Mouse (Mus musculus): ENCODE results near the gene Thy1. TPM values are rescaled to one million over a fixed set of nuclear protein-coding genes. Genes with fewer than 3 reads are reported as not detected.

Thy1 gene
- polyA plus RNA-seq (2012; rRNA removed) = 11.6 and 13.1 TPM in 2 replicates

GRCm38 (mm10) chr9:44042836-44043707 is at the start of gene Thy1:
Gene Thy1 (plus strand): TSS chr9:44043384.
- TF ChIP-seq POLR2A (IDR thresholded peaks at IDR 0.05; ENCODE audit: borderline replicate concordance, extremely low read depth, insufficient read depth, insufficient read length, poor library complexity, severe bottlenecking) (no peak), CTCF (IDR thresholded peaks at IDR 0.05; ENCODE audit: borderline replicate concordance, extremely low read depth, insufficient read depth, insufficient read length) (no peak)
- peak; percentile 90 for DNase-seq (ENCODE audit: low read depth)

GRCm38 (mm10) chr9:43997681-43998080 is 45.5 kb upstream of the Thy1 start:
- TF ChIP-seq CTCF (IDR thresholded peaks at IDR 0.05; ENCODE audit: borderline replicate concordance, extremely low read depth, insufficient read depth, insufficient read length) (no peak), POLR2A (IDR thresholded peaks at IDR 0.05; ENCODE audit: borderline replicate concordance, extremely low read depth, insufficient read depth, insufficient read length, poor library complexity, severe bottlenecking) (no peak)
- peak; percentile 44 for DNase-seq (ENCODE audit: low read depth)

- TF ChIP-seq CTCF (IDR thresholded peaks at IDR 0.05; ENCODE audit: borderline replicate concordance, extremely low read depth, insufficient read depth, insufficient read length) (no peak), POLR2A (IDR thresholded peaks at IDR 0.05; ENCODE audit: borderline replicate concordance, extremely low read depth, insufficient read depth, insufficient read length, poor library complexity, severe bottlenecking) (no peak)
- DNase-seq (ENCODE audit: low read depth) = no peak
Measured at GRCm38 (mm10) chr9:43998851-43999250, 44.3 kb upstream of the Thy1 start.

- peak; percentile 61 for DNase-seq (ENCODE audit: low read depth)
Measured at GRCm38 (mm10) chr9:44004362-44004761, 38.8 kb upstream of the Thy1 start.

GRCm38 (mm10) chr9:44005305-44005704 is 37.9 kb upstream of the Thy1 start:
- DNase-seq (ENCODE audit: low read depth) = no peak
- no peak for TF ChIP-seq CTCF (IDR thresholded peaks at IDR 0.05; ENCODE audit: borderline replicate concordance, extremely low read depth, insufficient read depth, insufficient read length)
- no peak for TF ChIP-seq POLR2A (IDR thresholded peaks at IDR 0.05; ENCODE audit: borderline replicate concordance, extremely low read depth, insufficient read depth, insufficient read length, poor library complexity, severe bottlenecking)

More at GRCm38 (mm10) chr9:44004362-44004761, 38.8 kb upstream of the Thy1 start:
- no peak for TF ChIP-seq POLR2A (IDR thresholded peaks at IDR 0.05; ENCODE audit: borderline replicate concordance, extremely low read depth, insufficient read depth, insufficient read length, poor library complexity, severe bottlenecking)

- TF ChIP-seq POLR2A (IDR thresholded peaks at IDR 0.05; ENCODE audit: borderline replicate concordance, extremely low read depth, insufficient read depth, insufficient read length, poor library complexity, severe bottlenecking) = no peak
- TF ChIP-seq CTCF (IDR thresholded peaks at IDR 0.05; ENCODE audit: borderline replicate concordance, extremely low read depth, insufficient read depth, insufficient read length) = no peak
- no peak for DNase-seq (ENCODE audit: low read depth)
Measured at GRCm38 (mm10) chr9:44007323-44007722, 35.9 kb upstream of the Thy1 start.

- TF ChIP-seq POLR2A (IDR thresholded peaks at IDR 0.05; ENCODE audit: borderline replicate concordance, extremely low read depth, insufficient read depth, insufficient read length, poor library complexity, severe bottlenecking) (no peak), CTCF (IDR thresholded peaks at IDR 0.05; ENCODE audit: borderline replicate concordance, extremely low read depth, insufficient read depth, insufficient read length) (no peak)
- peak; percentile 23 for DNase-seq (ENCODE audit: low read depth)
Measured at GRCm38 (mm10) chr9:44007991-44008390, 35.2 kb upstream of the Thy1 start.

- no peak for DNase-seq (ENCODE audit: low read depth)
- TF ChIP-seq POLR2A (IDR thresholded peaks at IDR 0.05; ENCODE audit: borderline replicate concordance, extremely low read depth, insufficient read depth, insufficient read length, poor library complexity, severe bottlenecking) (no peak), CTCF (IDR thresholded peaks at IDR 0.05; ENCODE audit: borderline replicate concordance, extremely low read depth, insufficient read depth, insufficient read length) (no peak)
Measured at GRCm38 (mm10) chr9:44010900-44011299, 32.3 kb upstream of the Thy1 start.

GRCm38 (mm10) chr9:44011668-44012067 is 31.5 kb upstream of the Thy1 start:
- TF ChIP-seq CTCF (IDR thresholded peaks at IDR 0.05; ENCODE audit: borderline replicate concordance, extremely low read depth, insufficient read depth, insufficient read length) = no peak
- no peak for TF ChIP-seq POLR2A (IDR thresholded peaks at IDR 0.05; ENCODE audit: borderline replicate concordance, extremely low read depth, insufficient read depth, insufficient read length, poor library complexity, severe bottlenecking)
- DNase-seq (ENCODE audit: low read depth) = no peak

GRCm38 (mm10) chr9:44012164-44012563 is 31.0 kb upstream of the Thy1 start:
- TF ChIP-seq POLR2A (IDR thresholded peaks at IDR 0.05; ENCODE audit: borderline replicate concordance, extremely low read depth, insufficient read depth, insufficient read length, poor library complexity, severe bottlenecking) = no peak
- TF ChIP-seq CTCF (IDR thresholded peaks at IDR 0.05; ENCODE audit: borderline replicate concordance, extremely low read depth, insufficient read depth, insufficient read length) = no peak
- DNase-seq (ENCODE audit: low read depth) = peak; percentile 27

GRCm38 (mm10) chr9:44012761-44013301 is 30.4 kb upstream of the Thy1 start:
- peak; percentile 54 for DNase-seq (ENCODE audit: low read depth)
- TF ChIP-seq POLR2A (IDR thresholded peaks at IDR 0.05; ENCODE audit: borderline replicate concordance, extremely low read depth, insufficient read depth, insufficient read length, poor library complexity, severe bottlenecking) (no peak), CTCF (IDR thresholded peaks at IDR 0.05; ENCODE audit: borderline replicate concordance, extremely low read depth, insufficient read depth, insufficient read length) (no peak)

GRCm38 (mm10) chr9:44013781-44014180 is 29.4 kb upstream of the Thy1 start:
- TF ChIP-seq CTCF (IDR thresholded peaks at IDR 0.05; ENCODE audit: borderline replicate concordance, extremely low read depth, insufficient read depth, insufficient read length) (no peak), POLR2A (IDR thresholded peaks at IDR 0.05; ENCODE audit: borderline replicate concordance, extremely low read depth, insufficient read depth, insufficient read length, poor library complexity, severe bottlenecking) (no peak)
- DNase-seq (ENCODE audit: low read depth) = no peak

Measured in brain, embryonic 14.5 days (tissue).